Mouse (Mus musculus): ENCODE results near the gene Cps1. TPM values are rescaled to one million over a fixed set of nuclear protein-coding genes. Genes with fewer than 3 reads are reported as not detected.

Gene Cps1
- polyA plus RNA-seq, 1 experiment from 2014 or later, result 49.4 TPM

DNA sequence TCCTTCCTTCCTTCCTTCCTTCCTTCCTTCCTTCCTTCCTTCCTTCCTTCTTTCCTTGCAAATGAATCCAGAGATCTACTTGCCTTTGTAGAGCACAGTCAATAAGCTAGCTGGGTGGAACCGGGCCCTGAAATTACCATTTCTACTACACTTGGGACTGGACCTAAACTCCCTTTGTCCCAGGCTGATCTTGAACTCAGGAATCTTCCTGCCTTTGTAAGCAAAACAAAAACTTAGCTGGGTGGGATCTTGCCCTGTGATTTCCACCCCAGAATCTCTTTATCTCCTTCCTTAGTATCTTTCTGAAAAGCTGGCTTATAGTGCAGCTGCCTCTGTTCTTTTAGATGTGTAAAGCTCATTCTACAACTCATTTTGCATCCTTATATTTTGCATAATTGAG, 115.6 kb downstream of the Cps1 start:
- Histone ChIP-seq H3K4me2 (no peak overlapping the region), H3K36me3 (no peaks in the 10 kb centered on the region), H3K27me3 (replicated peaks) (no peaks in the 10 kb centered on the region), H3K9ac (no peak overlapping the region), H3K4me1 (no peaks in the 10 kb centered on the region), H3K9me3 (no peaks in the 10 kb centered on the region), H3K4me3 (replicated peaks) (no peak overlapping the region), H3K27ac (no peak overlapping the region)
- ATAC-seq (ENCODE audit: insufficient read depth, low FRiP score, low read depth), result no peak
- WGBS, result 94% methylated on average over 1 of the region's 1 CpGs

DNA sequence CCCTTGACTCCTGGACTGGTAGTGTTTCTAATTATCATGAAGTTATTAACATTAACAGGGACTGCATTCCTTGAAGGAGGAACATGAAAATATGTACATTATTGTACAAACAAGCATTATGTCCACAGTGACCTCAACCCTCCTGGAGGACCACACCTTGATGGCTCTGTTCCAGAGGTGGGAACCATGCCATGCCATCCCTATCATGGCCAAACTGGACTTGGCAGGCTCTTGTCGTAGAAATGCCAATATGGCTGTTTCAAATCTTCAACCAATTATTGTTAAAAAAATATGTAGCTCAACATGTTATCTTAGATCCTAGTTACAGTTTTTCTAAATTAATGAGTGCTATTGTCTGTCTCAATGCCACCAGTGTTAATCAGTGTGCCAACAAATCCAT, 116.1 kb downstream of the Cps1 start:
- Histone ChIP-seq H3K9me3 (no peaks in the 10 kb centered on the region), H3K4me3 (replicated peaks) (no peak overlapping the region), H3K4me2 (no peak overlapping the region), H3K4me1 (no peaks in the 10 kb centered on the region), H3K27ac (no peak overlapping the region), H3K27me3 (replicated peaks) (no peaks in the 10 kb centered on the region), H3K36me3 (no peaks in the 10 kb centered on the region), H3K9ac (no peak overlapping the region)
- no peak for ATAC-seq (ENCODE audit: insufficient read depth, low FRiP score, low read depth)
- 73% methylated on average over 1 of the region's 1 CpGs for WGBS

DNA sequence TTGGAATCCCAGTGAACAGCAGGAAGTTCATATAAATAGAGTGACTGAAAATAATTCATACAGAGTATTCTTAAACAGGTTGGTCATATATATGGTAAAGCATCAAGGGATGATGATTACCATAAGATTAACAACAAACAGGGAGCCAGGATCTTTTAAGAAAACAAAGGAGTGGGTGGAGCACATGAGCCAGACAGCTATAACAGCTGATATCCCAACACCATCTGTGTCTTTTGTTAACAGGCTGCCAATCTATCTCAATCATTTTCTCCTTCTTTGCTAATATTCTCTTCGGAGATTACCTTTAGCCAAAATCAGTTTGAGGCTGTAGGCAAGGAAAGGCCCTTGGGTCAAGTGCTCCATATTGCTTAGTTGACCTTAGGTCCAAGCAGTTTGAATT, 142.4 kb downstream of the Cps1 start:
- no peaks in the 10 kb centered on the region for H3K27me3 ChIP-seq (replicated peaks)
- no peak for ATAC-seq (ENCODE audit: insufficient read depth, low FRiP score, low read depth)
- H3K4me2 ChIP-seq, result no peak overlapping the region
- no peak overlapping the region for H3K27ac ChIP-seq
- H3K36me3 ChIP-seq, result no peaks in the 10 kb centered on the region
- 56% methylated on average over 1 of the region's 1 CpGs for whole genome bisulfite sequencing
- no peak overlapping the region for H3K4me3 ChIP-seq (replicated peaks)
- H3K9me3 ChIP-seq, result no peaks in the 10 kb centered on the region
- H3K4me1 ChIP-seq, result no peaks in the 10 kb centered on the region
- no peak overlapping the region for H3K9ac ChIP-seq

DNA sequence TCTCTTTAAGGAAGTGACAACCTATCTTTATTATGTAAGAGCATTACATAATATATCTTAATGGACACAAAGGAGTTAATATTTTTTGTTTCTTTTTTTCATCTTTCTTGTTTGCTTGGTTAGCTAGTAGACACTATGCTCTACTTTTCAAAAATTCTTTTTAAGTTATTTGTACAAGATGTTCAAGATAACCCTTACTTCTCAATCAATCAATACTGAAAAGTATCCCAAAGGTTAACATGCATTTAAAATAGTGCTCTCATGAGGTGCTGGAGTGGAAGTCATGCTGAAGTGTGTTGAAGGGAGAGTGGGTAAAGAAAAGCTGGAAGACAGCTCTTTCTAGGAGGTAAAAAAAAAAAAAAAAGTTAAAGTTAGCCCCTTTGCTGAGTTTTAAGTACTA, 145.1 kb downstream of the Cps1 start:
- H3K27me3 ChIP-seq (replicated peaks), result no peaks in the 10 kb centered on the region
- no peaks in the 10 kb centered on the region for H3K9me3 ChIP-seq
- H3K4me3 ChIP-seq (replicated peaks), result no peak overlapping the region
- no peak overlapping the region for H3K27ac ChIP-seq
- H3K4me2 ChIP-seq, result no peak overlapping the region
- ATAC-seq (ENCODE audit: insufficient read depth, low FRiP score, low read depth), result no peak
- H3K36me3 ChIP-seq, result no peaks in the 10 kb centered on the region
- H3K9ac ChIP-seq, result no peak overlapping the region
- no peaks in the 10 kb centered on the region for H3K4me1 ChIP-seq

DNA sequence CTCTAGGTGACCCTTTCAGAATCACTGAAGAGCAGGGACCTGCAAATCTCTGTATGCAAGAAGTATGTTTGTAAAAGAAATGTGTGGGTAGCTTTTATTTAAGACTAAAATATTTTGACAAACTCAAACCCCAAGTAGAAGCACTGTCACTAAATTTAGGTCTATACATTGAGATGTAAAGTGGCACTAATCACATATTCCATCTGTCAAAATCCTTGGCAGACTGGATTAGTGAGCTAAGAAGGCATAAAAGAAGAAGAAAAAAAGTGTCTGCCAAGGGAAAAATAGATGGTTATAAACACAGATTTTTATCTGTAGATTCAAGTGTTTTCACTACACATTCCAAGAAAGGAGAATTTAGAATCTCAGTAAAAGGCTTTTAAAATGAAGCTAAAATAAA, 145.6 kb downstream of the Cps1 start:
- no peak for ATAC-seq (ENCODE audit: insufficient read depth, low FRiP score, low read depth)
- Histone ChIP-seq H3K4me2 (no peak overlapping the region), H3K4me1 (no peaks in the 10 kb centered on the region), H3K27me3 (replicated peaks) (no peaks in the 10 kb centered on the region), H3K27ac (no peak overlapping the region), H3K36me3 (no peaks in the 10 kb centered on the region), H3K9me3 (no peaks in the 10 kb centered on the region), H3K9ac (no peak overlapping the region), H3K4me3 (replicated peaks) (no peak overlapping the region)

DNA sequence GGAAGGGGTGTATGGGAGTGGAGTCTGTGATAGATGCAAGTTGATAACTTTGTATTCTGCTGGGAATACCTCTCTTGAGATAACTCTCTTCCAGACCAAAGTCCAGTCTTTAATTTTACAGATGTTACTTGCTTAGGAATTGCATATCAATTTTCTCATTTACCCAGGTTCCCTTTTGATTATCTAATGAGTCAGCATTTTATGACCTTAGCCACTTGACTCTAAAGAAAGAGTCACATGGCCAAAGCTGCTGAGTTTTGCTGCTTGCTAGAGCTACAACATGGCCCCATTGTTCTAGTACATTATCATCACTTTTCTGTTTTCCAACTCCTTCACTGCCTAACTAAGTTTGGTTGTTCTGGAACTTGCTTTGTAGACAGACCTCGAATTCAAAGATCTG, 153.4 kb downstream of the Cps1 start:
- WGBS, result 80% methylated on average over 1 of the region's 1 CpGs
- ATAC-seq (ENCODE audit: insufficient read depth, low FRiP score, low read depth), result no peak

More for the DNA sequence above, 153.4 kb downstream of the Cps1 start:
- no peaks in the 10 kb centered on the region for H3K27me3 ChIP-seq (replicated peaks)
- no peaks in the 10 kb centered on the region for H3K9me3 ChIP-seq
- no peaks in the 10 kb centered on the region for H3K36me3 ChIP-seq
- no peak overlapping the region for H3K27ac ChIP-seq
- H3K4me1 ChIP-seq, result no peaks in the 10 kb centered on the region
- H3K4me3 ChIP-seq (replicated peaks), result no peak overlapping the region
- no peak overlapping the region for H3K4me2 ChIP-seq
- no peak overlapping the region for H3K9ac ChIP-seq

Other genes starting within 250 kb of the Cps1 start
- 13.4 and 26.5 TPM in 2 replicates for gene Myl1, start 177.6 kb upstream of the Cps1 start, polyA plus RNA-seq (2015; fragmentation: Nextera tagmentation; extraction: Ambion mirVana)
- gene Lancl1, start 84.2 kb upstream of the Cps1 start, polyA plus RNA-seq (2015; fragmentation: Nextera tagmentation; extraction: Ambion mirVana), result 78.8 and 88.5 TPM in 2 replicates

All from stomach, embryonic 15.5 days (tissue).